Mouse (Mus musculus) neural tube, embryonic 12.5 days (tissue): ENCODE measurements at regions not wholly inside any gene's neighbourhood (a gene's known extent, or its start where the extent isn't known, plus 50 kb on each side); places are given as distances from the start of the nearest gene placed in this dataset.
"Not testable (repeated sequence)": the region's sequence is repeated elsewhere in the genome, so short reads cannot be mapped to it uniquely, and the experiment has no call there.

Experiments used
- ATAC-seq: fragments of 200-750 bp; cut with Nextera tagmentation; 2 replicates; pipeline ENCODE4 v1.8.0; 2017; ENCODE audit warnings: low read depth, mild to moderate bottlenecking, moderate TSS enrichment, moderate library complexity; ENCODE audit not compliant: low FRiP score
- H3K27ac ChIP-seq: fragments of 300-500 bp; sonication (generic); 2 replicates; pipeline ENCODE4 v1.5.1; 2016
- H3K27me3 ChIP-seq: fragments of 300-500 bp; sonication (generic); replicated peaks from 2 replicates; pipeline ENCODE4 v1.6.1; 2016; ENCODE audit warnings: mild to moderate bottlenecking
- H3K36me3 ChIP-seq: fragments of 300-500 bp; sonication (generic); 2 replicates; pipeline ENCODE4 v1.6.1; 2016; ENCODE audit warnings: mild to moderate bottlenecking
- H3K4me1 ChIP-seq: fragments of 300-500 bp; sonication (generic); 2 replicates; pipeline ENCODE4 v1.6.1; 2016
- H3K4me2 ChIP-seq: fragments of 300-500 bp; sonication (generic); replicated peaks from 2 replicates; pipeline ENCODE4 v1.6.1; 2016; ENCODE audit warnings: mild to moderate bottlenecking
- H3K4me3 ChIP-seq: fragments of 300-500 bp; sonication (generic); 2 replicates; pipeline ENCODE4 v1.5.1; 2016
- H3K9ac ChIP-seq: fragments of 300-500 bp; sonication (generic); 2 replicates; pipeline ENCODE4 v1.6.1; 2016; ENCODE audit warnings: mild to moderate bottlenecking
- H3K9me3 ChIP-seq: fragments of 300-500 bp; sonication (generic); 2 replicates; pipeline ENCODE4 v1.6.1; 2016; ENCODE audit warnings: mild to moderate bottlenecking
- WGBS: fragments of 180-500 bp; shearing (Covaris S2); methylation state at CpG from one replicate; pipeline ENCODE4 v1.1.7; 2016; 5-methylcytosine and 5-hydroxymethylcytosine counted together

DNA sequence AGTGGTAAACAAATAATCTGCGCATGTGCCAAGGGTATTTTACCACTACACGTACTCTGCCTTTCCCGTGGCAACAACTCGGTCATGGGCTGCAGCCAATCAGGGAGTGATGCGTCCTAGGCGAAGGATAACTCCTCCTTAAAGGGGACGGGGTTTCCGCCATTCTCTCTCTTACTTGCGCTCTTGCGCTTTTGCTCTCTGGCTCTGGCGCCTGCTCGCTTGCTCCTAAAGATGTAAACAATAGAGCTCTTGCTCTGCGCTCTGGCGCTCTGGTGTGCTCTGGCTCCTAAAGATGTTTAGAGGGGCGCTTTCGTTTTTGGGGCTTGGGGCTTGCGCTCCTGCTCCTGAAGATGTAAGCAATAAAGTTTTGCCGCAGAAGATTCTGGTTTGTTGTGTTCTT is 166.9 kb upstream of the Thumpd2 start:
- not testable (repeated sequence) for H3K4me2 ChIP-seq, H3K36me3 ChIP-seq, H3K27ac ChIP-seq, H3K27me3 ChIP-seq, H3K4me3 ChIP-seq, H3K4me1 ChIP-seq, ATAC-seq, H3K9me3 ChIP-seq, H3K9ac ChIP-seq
- WGBS: 95% methylated on average over 13 of the region's 18 CpGs

DNA sequence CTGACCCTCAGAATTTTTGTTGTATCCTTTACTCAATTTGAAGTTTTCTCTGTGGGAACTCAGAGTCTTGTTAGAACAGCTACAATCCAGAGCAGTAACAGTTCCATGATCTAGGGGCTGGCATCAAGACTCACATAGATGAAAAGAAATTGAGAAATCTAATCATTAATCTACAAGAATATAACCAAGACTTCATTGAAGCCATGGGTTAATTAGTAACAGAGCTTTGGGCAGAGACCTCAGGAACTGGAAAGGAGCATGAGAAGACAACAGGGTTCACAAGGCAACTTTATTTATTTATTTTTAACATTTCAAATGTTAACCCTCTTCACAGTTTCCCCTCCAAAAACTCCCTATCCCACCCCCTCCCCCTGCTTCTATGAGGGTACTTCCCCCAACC is 160.4 kb upstream of the Thumpd2 start:
- H3K36me3 ChIP-seq: no peaks in the 10 kb centered on the region
- no peak overlapping the region for H3K9ac ChIP-seq
- no peaks in the 10 kb centered on the region for H3K4me1 ChIP-seq
- H3K27me3 ChIP-seq: no peaks in the 10 kb centered on the region
- no peak overlapping the region for H3K4me3 ChIP-seq
- no peaks in the 10 kb centered on the region for H3K9me3 ChIP-seq
- H3K4me2 ChIP-seq: no peak overlapping the region
- no peak overlapping the region for H3K27ac ChIP-seq
- ATAC-seq: no peak

DNA sequence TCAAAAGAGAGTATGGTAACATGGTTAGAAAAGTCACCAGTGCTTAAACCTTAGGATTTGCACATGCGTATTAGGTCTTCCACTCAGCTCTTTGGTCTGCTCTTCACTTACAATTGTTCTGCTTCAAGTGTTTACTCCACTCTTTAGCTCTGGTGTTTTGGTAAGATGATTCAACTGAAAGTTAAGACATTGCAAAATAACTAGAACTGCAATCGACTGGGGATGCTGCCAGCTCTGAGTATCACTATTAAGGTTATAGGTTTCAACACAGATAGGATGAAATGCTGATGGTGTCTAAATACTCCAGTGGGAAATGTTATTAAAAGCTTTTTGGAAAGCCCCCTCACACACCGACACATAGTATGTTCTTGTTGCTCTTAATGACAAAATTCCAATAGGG is 156.6 kb upstream of the Thumpd2 start:
- no peak overlapping the region for H3K9ac ChIP-seq
- H3K4me2 ChIP-seq: no peak overlapping the region
- H3K9me3 ChIP-seq: no peaks in the 10 kb centered on the region
- no peaks in the 10 kb centered on the region for H3K27me3 ChIP-seq
- no peak overlapping the region for H3K4me3 ChIP-seq
- no peaks in the 10 kb centered on the region for H3K4me1 ChIP-seq
- ATAC-seq: no peak
- WGBS: 85% methylated on average over 3 of the region's 3 CpGs
- no peak overlapping the region for H3K27ac ChIP-seq
- no peaks in the 10 kb centered on the region for H3K36me3 ChIP-seq

DNA sequence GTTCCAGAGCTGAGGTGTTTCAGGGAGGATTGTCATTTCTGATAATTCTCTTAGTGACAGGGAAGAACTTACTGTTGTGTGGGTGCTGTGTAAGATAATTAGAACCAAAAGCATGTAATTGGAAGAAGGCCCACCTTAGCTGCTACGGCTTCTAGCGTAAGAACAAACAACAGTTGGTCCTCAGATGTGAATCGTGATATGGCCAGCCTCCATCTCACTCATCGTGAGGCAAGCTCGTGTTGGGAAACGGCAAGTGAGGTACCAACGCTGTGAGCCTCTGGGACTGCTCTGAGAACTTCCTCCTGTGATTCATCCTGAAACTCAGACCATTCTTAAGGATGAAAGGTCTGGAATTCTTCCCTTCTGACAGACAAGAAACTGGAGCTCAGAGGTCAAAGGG is 150.0 kb upstream of the Thumpd2 start:
- ATAC-seq: no peak
- no peaks in the 10 kb centered on the region for H3K27me3 ChIP-seq

DNA sequence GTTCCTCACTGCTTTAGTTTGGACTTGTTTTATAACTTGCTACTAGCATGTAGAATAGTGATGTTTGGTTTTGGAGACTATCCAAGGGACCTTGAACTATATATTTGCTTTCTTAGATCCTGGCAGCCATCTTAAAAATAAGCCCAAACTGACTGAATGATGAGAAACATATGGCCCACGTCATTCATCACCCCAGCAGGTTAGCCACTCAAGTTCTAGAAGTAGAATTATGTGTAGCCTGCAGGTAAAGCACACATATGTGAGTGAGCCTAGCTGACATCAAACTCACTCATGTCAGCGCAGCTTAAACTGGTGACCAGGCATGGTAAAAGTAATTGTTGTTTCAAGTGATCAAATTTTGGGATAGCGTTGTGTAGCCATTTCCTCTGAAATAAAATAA is 147.2 kb upstream of the Thumpd2 start:
- Histone ChIP-seq H3K27me3 (no peaks in the 10 kb centered on the region), H3K4me2 (no peak overlapping the region), H3K36me3 (no peaks in the 10 kb centered on the region), H3K4me3 (no peak overlapping the region), H3K4me1 (no peaks in the 10 kb centered on the region), H3K27ac (no peak overlapping the region), H3K9ac (no peak overlapping the region), H3K9me3 (no peaks in the 10 kb centered on the region)
- ATAC-seq: no peak
- WGBS: 88% methylated on average over 3 of the region's 3 CpGs

More for the DNA sequence above, 150.0 kb upstream of the Thumpd2 start:
- Histone ChIP-seq H3K4me1 (no peaks in the 10 kb centered on the region), H3K4me2 (no peak overlapping the region), H3K4me3 (no peak overlapping the region), H3K36me3 (no peaks in the 10 kb centered on the region), H3K9me3 (no peaks in the 10 kb centered on the region), H3K9ac (no peak overlapping the region), H3K27ac (no peak overlapping the region)
- 92% methylated on average over 7 of the region's 7 CpGs for WGBS

DNA sequence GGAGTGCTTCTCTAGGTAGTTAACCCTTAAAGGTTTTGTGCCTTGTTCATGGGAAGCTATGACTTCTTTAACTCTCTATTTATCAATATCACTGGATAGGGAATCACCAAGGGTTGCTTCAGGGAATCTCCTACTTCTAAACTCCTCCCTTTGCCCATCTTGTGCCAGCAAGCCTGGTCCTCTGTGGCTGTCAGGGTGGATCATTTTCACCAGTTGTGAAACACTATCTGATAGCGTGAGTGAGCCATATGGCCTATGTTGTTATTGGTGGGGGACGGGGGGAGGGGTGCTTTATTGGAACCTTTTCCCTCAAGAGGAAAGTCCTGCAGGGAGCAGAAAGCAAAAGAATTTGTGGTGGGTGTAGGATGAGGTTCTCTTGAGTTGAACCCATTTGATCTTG is 145.5 kb upstream of the Thumpd2 start:
- H3K27me3 ChIP-seq: no peaks in the 10 kb centered on the region
- no peak overlapping the region for H3K27ac ChIP-seq
- 79% methylated on average over 2 of the region's 2 CpGs for WGBS
- no peak for ATAC-seq
- no peak overlapping the region for H3K4me2 ChIP-seq
- H3K4me3 ChIP-seq: no peak overlapping the region
- H3K9me3 ChIP-seq: no peaks in the 10 kb centered on the region
- H3K4me1 ChIP-seq: no peaks in the 10 kb centered on the region
- no peaks in the 10 kb centered on the region for H3K36me3 ChIP-seq
- no peak overlapping the region for H3K9ac ChIP-seq

DNA sequence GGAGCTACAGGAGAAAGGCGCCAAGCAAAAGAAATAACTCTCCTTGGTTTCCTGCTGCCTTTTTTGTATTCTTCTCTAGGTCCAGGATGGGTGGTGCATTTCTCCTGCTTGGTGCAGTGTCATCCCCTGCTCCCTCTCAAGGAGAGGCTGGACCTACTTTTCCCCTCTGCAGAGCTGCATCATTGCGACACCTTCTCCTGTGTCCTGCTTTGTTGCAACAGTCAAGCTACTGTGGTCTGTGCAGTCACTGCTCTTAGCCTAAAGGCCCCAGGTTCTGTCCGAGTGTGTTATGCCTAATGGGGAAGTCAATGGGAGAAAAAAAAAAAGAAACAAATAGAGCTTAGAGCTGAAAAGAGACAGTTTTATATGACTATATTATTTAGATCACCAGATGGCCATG is 144.4 kb upstream of the Thumpd2 start:
- no peaks in the 10 kb centered on the region for H3K9me3 ChIP-seq
- H3K9ac ChIP-seq: no peak overlapping the region
- no peaks in the 10 kb centered on the region for H3K36me3 ChIP-seq
- 91% methylated on average over 3 of the region's 3 CpGs for WGBS
- ATAC-seq: no peak
- H3K27ac ChIP-seq: no peak overlapping the region
- H3K4me2 ChIP-seq: no peak overlapping the region
- H3K27me3 ChIP-seq: no peaks in the 10 kb centered on the region
- no peak overlapping the region for H3K4me3 ChIP-seq
- H3K4me1 ChIP-seq: no peaks in the 10 kb centered on the region

DNA sequence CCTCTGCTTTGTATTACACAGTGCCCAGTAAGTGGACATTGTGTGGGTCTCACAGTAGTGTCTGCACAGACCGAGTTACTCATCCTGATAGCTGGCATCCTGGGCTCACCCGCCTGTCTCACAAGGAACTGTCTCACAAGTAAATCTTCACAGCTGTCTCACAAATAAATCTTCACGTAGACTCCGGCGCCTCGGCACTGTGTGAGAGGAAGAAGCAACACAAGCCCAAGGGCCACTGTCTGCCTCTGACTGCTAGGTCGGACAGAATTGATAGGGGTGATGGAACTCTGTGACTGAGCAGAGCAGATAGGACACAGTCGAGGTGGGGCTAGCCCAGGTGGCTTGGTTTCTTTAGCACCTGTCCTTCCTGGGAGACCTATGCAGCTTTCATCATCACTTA is 136.2 kb upstream of the Thumpd2 start:
- H3K4me1 ChIP-seq: no peaks in the 10 kb centered on the region
- no peak for ATAC-seq
- H3K4me3 ChIP-seq: no peak overlapping the region
- H3K4me2 ChIP-seq: 0 out of 2 replicates have a peak overlapping the region, but pooled peaks have one; percentile 4
- no peak overlapping the region for H3K27ac ChIP-seq
- no peaks in the 10 kb centered on the region for H3K36me3 ChIP-seq
- H3K9ac ChIP-seq: no peak overlapping the region
- no peaks in the 10 kb centered on the region for H3K9me3 ChIP-seq
- H3K27me3 ChIP-seq: no peaks in the 10 kb centered on the region
- 54% methylated on average over 8 of the region's 8 CpGs for WGBS

DNA sequence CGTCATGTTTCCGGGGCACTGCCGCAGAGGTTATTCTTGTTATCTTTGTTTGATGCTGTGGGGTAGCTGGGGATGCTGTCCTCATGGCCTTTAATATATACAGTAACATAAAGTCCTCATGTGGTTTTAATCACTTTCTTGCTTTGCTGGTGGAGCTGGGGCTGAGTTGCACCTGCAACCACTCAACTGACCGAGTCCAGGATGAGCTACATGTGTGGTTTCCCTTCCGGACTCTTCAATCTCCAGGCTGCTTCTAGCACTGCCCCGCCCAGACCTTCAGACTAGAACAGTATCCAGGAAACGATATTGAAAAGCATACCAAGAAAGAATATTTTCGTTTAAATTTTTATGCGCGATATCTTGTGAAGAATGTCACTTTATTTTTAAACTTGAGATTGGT is 129.1 kb upstream of the Thumpd2 start:
- WGBS: 86% methylated on average over 10 of the region's 10 CpGs
- 0 out of 2 replicates have a peak, but pooled peaks have one; percentile 50 for ATAC-seq
- Histone ChIP-seq H3K27ac (no peak overlapping the region), H3K9me3 (no peaks in the 10 kb centered on the region), H3K4me1 (no peaks in the 10 kb centered on the region), H3K4me2 (no peak overlapping the region), H3K27me3 (no peaks in the 10 kb centered on the region), H3K36me3 (no peaks in the 10 kb centered on the region), H3K4me3 (no peak overlapping the region), H3K9ac (no peak overlapping the region)

DNA sequence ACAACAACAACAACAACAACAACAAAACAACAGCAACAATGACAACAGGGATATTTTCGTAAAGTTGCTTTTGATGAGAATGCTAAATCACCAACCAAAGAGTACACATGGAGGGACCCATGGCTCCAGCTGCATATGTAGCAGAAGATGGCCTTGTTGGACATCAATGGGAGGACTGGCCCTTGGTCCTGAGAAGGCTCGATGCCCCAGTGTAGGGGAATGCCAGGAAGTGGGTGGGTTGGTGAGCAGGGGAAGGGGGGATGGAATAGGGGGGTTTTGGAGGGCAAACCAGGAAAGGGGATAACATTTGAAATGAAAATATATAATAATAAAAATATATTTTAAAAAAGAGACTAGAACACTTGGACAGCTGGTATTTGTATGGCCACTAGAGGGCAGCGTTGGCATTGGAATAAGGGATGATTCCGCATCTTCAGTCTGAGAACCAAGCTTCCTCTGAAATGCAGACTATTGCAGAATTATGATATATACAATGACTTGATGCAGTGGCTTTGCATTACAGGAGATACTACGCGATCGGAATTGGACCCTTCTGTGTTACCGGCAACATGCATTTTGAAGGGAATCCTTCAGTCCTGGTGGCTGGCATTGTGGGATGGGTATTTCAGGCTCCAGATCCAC is 128.5 kb upstream of the Thumpd2 start:
- no peak; the same call in 1 of the 2 replicates for ATAC-seq
- no peaks in the 10 kb centered on the region for H3K9me3 ChIP-seq
- H3K4me1 ChIP-seq: no peaks in the 10 kb centered on the region
- 44% methylated on average over 8 of the region's 8 CpGs for WGBS
- H3K36me3 ChIP-seq: no peaks in the 10 kb centered on the region
- no peak overlapping the region for H3K4me3 ChIP-seq
- H3K4me2 ChIP-seq: no peak overlapping the region
- no peak overlapping the region for H3K27ac ChIP-seq
- no peak overlapping the region for H3K9ac ChIP-seq
- H3K27me3 ChIP-seq: no peaks in the 10 kb centered on the region

DNA sequence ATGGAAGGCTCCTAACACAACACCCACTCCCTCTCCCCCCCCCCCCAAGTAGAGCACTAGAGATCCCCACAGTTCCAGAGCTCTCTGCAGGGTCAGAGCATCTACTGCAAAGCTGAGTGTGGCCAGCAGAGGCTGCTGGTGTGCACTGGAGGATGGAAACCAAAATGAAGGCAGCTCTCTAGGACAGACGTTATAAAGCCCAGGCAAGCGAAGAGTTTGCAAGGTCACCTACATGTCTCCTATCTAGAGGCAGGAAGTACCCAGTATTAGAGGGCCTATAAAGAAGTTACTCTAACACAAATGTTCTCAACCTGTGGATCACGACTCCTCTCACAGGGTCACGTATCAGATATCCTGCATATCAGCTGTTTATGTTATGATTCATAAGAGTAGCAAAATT is 125.1 kb upstream of the Thumpd2 start:
- Histone ChIP-seq H3K36me3 (no peaks in the 10 kb centered on the region), H3K27ac (no peak overlapping the region), H3K4me1 (no peaks in the 10 kb centered on the region), H3K9ac (no peak overlapping the region), H3K4me2 (no peak overlapping the region), H3K4me3 (no peak overlapping the region), H3K9me3 (no peaks in the 10 kb centered on the region), H3K27me3 (no peaks in the 10 kb centered on the region)
- 63% methylated on average over 4 of the region's 4 CpGs for WGBS
- peak; percentile 67; the same call in 1 of the 2 replicates for ATAC-seq

DNA sequence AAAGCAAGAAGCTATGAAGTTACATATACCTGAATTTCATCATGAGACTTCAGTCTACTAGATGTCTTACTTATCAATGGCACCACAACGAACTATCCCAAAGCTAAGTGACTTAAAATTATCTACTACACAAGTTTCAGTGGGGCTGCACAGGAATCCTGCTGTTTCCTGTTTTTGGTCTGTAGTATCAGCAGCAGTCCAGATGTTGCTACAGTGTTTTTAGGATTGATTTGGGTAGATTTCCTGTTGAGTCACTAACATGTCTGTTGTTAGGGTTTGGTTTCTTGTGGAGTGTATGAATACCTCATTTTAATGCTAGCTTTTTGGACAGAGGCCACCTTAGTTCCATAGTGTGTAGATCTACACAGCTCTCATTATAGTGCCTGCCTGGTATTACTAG is 120.8 kb upstream of the Thumpd2 start:
- H3K27me3 ChIP-seq: no peaks in the 10 kb centered on the region
- 92% methylated on average over 1 of the region's 1 CpGs for WGBS
- H3K4me2 ChIP-seq: no peak overlapping the region
- ATAC-seq: no peak
- no peak overlapping the region for H3K27ac ChIP-seq
- no peaks in the 10 kb centered on the region for H3K4me1 ChIP-seq
- H3K4me3 ChIP-seq: no peak overlapping the region
- no peak overlapping the region for H3K9ac ChIP-seq
- H3K36me3 ChIP-seq: no peaks in the 10 kb centered on the region
- no peaks in the 10 kb centered on the region for H3K9me3 ChIP-seq

DNA sequence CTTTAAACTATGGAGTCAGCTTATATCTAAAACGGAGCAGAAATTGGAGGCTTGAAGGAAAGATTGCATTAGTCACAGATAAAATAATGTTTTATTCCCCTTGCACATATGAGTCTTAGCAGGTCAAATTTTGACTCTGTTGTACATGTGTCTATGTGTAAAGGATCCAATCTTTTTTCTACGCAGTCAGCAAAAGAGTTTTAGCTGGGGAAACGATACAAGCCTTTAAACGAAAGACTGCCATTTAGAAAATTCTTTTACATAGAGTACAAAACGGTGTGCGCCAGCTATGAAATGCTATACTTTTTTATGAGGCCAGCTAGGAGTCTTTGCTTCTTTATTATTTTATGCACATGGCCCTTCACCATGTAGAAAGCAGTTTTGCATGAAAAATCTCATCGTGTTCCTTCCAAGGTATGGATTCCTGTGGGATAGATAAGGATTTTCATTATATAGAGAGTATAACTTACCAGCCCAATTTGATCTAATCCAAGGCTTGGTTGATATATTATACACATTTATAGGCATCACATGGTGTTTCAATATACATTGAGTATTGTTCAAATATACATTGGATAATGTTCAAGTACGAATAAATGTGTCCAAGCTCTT is 116.0 kb upstream of the Thumpd2 start:
- ATAC-seq: no peak
- 93% methylated on average over 8 of the region's 8 CpGs for WGBS

More for the DNA sequence above, 116.0 kb upstream of the Thumpd2 start:
- H3K4me1 ChIP-seq: no peaks in the 10 kb centered on the region
- H3K9me3 ChIP-seq: no peaks in the 10 kb centered on the region
- no peak overlapping the region for H3K4me3 ChIP-seq
- H3K27ac ChIP-seq: no peak overlapping the region
- H3K27me3 ChIP-seq: no peaks in the 10 kb centered on the region
- no peaks in the 10 kb centered on the region for H3K36me3 ChIP-seq
- no peak overlapping the region for H3K9ac ChIP-seq
- H3K4me2 ChIP-seq: no peak overlapping the region
